8 mouse cellular contexts compared by ENCODE assay signal in genomic region chr7:24335699-24336309, GRCm38 (mm10). TPM values are rescaled to one million over a fixed set of nuclear protein-coding genes. Genes with fewer than 3 reads are reported as not detected.
DNase-seq lines count a peak whose midpoint lies in the region; TF ChIP-seq lines count a peak whose summit lies in the region.
"Had no signal": no experiment of that assay in that cellular context is flagged by ENCODE, and none has a peak within 500 bp of the region (broad histone marks: within the 10 kb centered on the region; RNA-seq: fewer than 3 reads in every experiment).

No protein-coding gene starts in this region.

- no peaks in the 10 kb centered on the region for H3K4me1 ChIP-seq in CH12.LX (ENCODE audit: control insufficient read depth in 1 of 2, insufficient read depth in 2 of 2)
- H3K4me1 ChIP-seq: heart, embryonic 13.5 days had no signal

- H3K79me2 ChIP-seq in CH12.LX (replicated peaks; ENCODE audit: control insufficient read depth, extremely low read depth, insufficient read depth, poor library complexity, severe bottlenecking) = no peaks in the 10 kb centered on the region

- TF ChIP-seq EP300 in CH12.LX (IDR thresholded peaks at IDR 0.05; ENCODE audit: low read length) = no peak

- H3K9ac ChIP-seq in CH12.LX (ENCODE audit: insufficient read depth, low read depth) = no peak overlapping the region
- H3K9ac ChIP-seq: heart, embryonic 13.5 days had no signal

- no peak overlapping the region for H3K4me3 ChIP-seq in CH12.LX (replicated peaks in 1 of 3; ENCODE audit: low read depth in 2 of 3, low read length in 2 of 3, poor library complexity in 1 of 3)
- H3K4me3 ChIP-seq: heart, embryonic 13.5 days had no signal

- H3K4me2 ChIP-seq in CH12.LX (ENCODE audit: insufficient read depth, low read depth, poor library complexity, severe bottlenecking) = no peak overlapping the region
- H3K4me2 ChIP-seq: heart, embryonic 13.5 days had no signal

- TF ChIP-seq RAD21 in CH12.LX (IDR thresholded peaks at IDR 0.05; ENCODE audit: low read depth, low read length) = peak; percentile 79

- DNase-seq in CH12.LX (ENCODE audit: extremely low read depth) (peak; percentile 76), WW6 (ENCODE audit: low read depth, low spot score) (peak; percentile 43)
- DNase-seq in embryo, embryonic 10 days (ENCODE audit: low spot score) = peak; percentile 87
- peak; percentile 62 to 80 for DNase-seq in heart, postnatal 14 days
- peak; percentile 49 to 84 for DNase-seq in layer of hippocampus, adult 8-10 months (ENCODE audit: low spot score in 2 of 2)
- DNase-seq in lung, postnatal 36 days = peak; percentile 92
- peak; percentile 89 for DNase-seq in right cerebral cortex, postnatal 14 days

- dilution Hi-C loops in CH12.LX (cut with MboI; ENCODE audit: extremely low pct_ligation_motif_present, extremely low pct_unique_long_range_greater_than_20kb, low sequenced_read_pairs) = no loop called here

- in situ Hi-C loops in CH12.LX (cut with MboI; ENCODE audit: low pct_ligation_motif_present, low pct_unique_long_range_greater_than_20kb, low sequenced_read_pairs) = no loop called here

- H3K9me3 ChIP-seq in CH12.LX (replicated peaks; ENCODE audit: low read length) = peaks cover 6% of the 10 kb centered on the region

- no peak overlapping the region for H3K27ac ChIP-seq in CH12.LX (ENCODE audit: insufficient read depth, low read depth)
- H3K27ac ChIP-seq: heart, embryonic 13.5 days had no signal

- intact Hi-C loops in heart, postnatal 14 days (cut with DNase I) = loop anchor here (1.0 to 2.0 kb wide), 2 partner anchors 49 to 71 kb away; no protein-coding TSS in a partner anchor

- TF ChIP-seq POLR2A in CH12.LX (IDR thresholded peaks at IDR 0.05; ENCODE audit: low read depth, low read length) = no peak

- peaks cover 36% of the 10 kb centered on the region for H3K27me3 ChIP-seq in CH12.LX (replicated peaks)

- peak; percentile 71 to 88 for TF ChIP-seq CTCF in CH12.LX (conservative IDR thresholded peaks at IDR 0.05 in 1 of 2, IDR thresholded peaks at IDR 0.05 in 1 of 2; ENCODE audit: low read depth in 2 of 2, low read length in 2 of 2)

- no peaks in the 10 kb centered on the region for H3K36me3 ChIP-seq in CH12.LX (replicated peaks in 1 of 2; ENCODE audit: control insufficient read depth in 1 of 2, insufficient read depth in 1 of 2, low read length in 1 of 2)
- H3K36me3 ChIP-seq: heart, embryonic 13.5 days had no signal

TF ChIP-seq in CH12.LX, 34 proteins besides CTCF, POLR2A, EP300 and RAD21:
- TF ChIP-seq MAZ (IDR thresholded peaks at IDR 0.05; ENCODE audit: low read depth, low read length) = no peak
- TF ChIP-seq SMC3 (IDR thresholded peaks at IDR 0.05; ENCODE audit: low read depth, low read length) = peak; percentile 76
TF ChIP-seq in CH12.LX: peak in this region for 1.

RNA-seq across cellular contexts. Expression of gene Tescl, which starts 2.1 kb away (rescaled TPM):
- total RNA-seq in CH12.LX (2012; rRNA removed) (not detected in 2 replicates), CH12.LX (2014; rRNA removed) (not detected in 2 replicates)
- not detected in 2 replicates for polyA plus RNA-seq in CH12.LX (2012; ENCODE audit: insufficient read length, low read depth)
- total RNA-seq in heart, postnatal 14 days (2021) = not detected
- total RNA-seq in layer of hippocampus, adult 8-10 months (2022) = not detected
- polyA plus RNA-seq: heart, embryonic 13.5 days had no signal

RNA-seq across cellular contexts. Expression of gene Lypd5, which starts 13.2 kb away (rescaled TPM):
- total RNA-seq in CH12.LX (2012; rRNA removed) (not detected in 2 replicates), CH12.LX (2014; rRNA removed) (not detected in 2 replicates)
- not detected in 2 replicates for polyA plus RNA-seq in CH12.LX (2012; ENCODE audit: insufficient read length, low read depth)
- total RNA-seq in heart, postnatal 14 days (2021) = not detected
- not detected for total RNA-seq in layer of hippocampus, adult 8-10 months (2022)
- polyA plus RNA-seq: heart, embryonic 13.5 days had no signal

RNA-seq across cellular contexts. Expression of gene Zfp94, which starts 19.3 kb away (rescaled TPM):
- 6.0 and 6.7 TPM in 2 replicates for total RNA-seq in CH12.LX (2012; rRNA removed)
- total RNA-seq in CH12.LX (2014; rRNA removed) = 4.5 and 5.8 TPM in 2 replicates
- polyA plus RNA-seq in CH12.LX (2012; ENCODE audit: insufficient read length, low read depth) = 3.3 and 4.7 TPM in 2 replicates
- total RNA-seq in heart, postnatal 14 days (2021) = 1 to 10 TPM; 1.7 to 2.1 TPM
- 10 to 100 TPM; 14.4 to 18.3 (median 15.6) TPM for total RNA-seq in layer of hippocampus, adult 8-10 months (2022)

RNA-seq across cellular contexts. Expression of gene Kcnn4, which starts 34.3 kb away (rescaled TPM):
- total RNA-seq in CH12.LX (2012; rRNA removed) (7.6 and 10.5 TPM in 2 replicates), CH12.LX (2014; rRNA removed) (12.9 and 14.3 TPM in 2 replicates)
- 8.2 and 10.6 TPM in 2 replicates for polyA plus RNA-seq in CH12.LX (2012; ENCODE audit: insufficient read length, low read depth)
- total RNA-seq in heart, postnatal 14 days (2021) = 1 to 10 TPM; 1.0 to 3.3 TPM
- 1 to 10 TPM in 1 of 4 experiments, under 1 TPM in 2, not detected in 1; 0.27 to 1.2 (median 0.90) TPM for total RNA-seq in layer of hippocampus, adult 8-10 months (2022)

RNA-seq across cellular contexts. Expression of gene Zfp61, which starts 34.8 kb away (rescaled TPM):
- total RNA-seq in CH12.LX (2012; rRNA removed) (1.4 and 3.3 TPM in 2 replicates), CH12.LX (2014; rRNA removed) (3.2 and 3.8 TPM in 2 replicates)
- 2.0 and 2.3 TPM in 2 replicates for polyA plus RNA-seq in CH12.LX (2012; ENCODE audit: insufficient read length, low read depth)
- total RNA-seq in heart, postnatal 14 days (2021) = 1 to 10 TPM; 3.3 to 4.0 TPM
- total RNA-seq in layer of hippocampus, adult 8-10 months (2022) = 10 to 100 TPM; 19.3 to 30.5 (median 24.7) TPM
